Mouse (Mus musculus) stomach, embryonic 14.5 days (tissue): ENCODE measurements around the gene Psip1. TPM values are rescaled to one million over a fixed set of nuclear protein-coding genes. Genes with fewer than 3 reads are reported as not detected.

Experiments
- polyA plus RNA-seq: library from polyadenylated mRNA; unstranded; fragments of >200 nt; fragmentation: Nextera tagmentation; extraction: Ambion mirVana; gene quantifications from 2 replicates; pipeline ENCODE4 v1.2.1, GENCODE M21; 2014

Psip1 gene
- polyA plus RNA-seq, 1 experiment from 2014 or later = 137 TPM

Other genes starting within 250 kb of the Psip1 start
- 3.1 and 3.3 TPM in 2 replicates for gene Ttc39b, start 162.2 kb downstream of the Psip1 start, polyA plus RNA-seq
- gene Snapc3, start 68.7 kb downstream of the Psip1 start, polyA plus RNA-seq = 48.8 and 53.6 TPM in 2 replicates
- 5.2 and 6.5 TPM in 2 replicates for gene Ccdc171, start 39.1 kb upstream of the Psip1 start, polyA plus RNA-seq